Mouse (Mus musculus): ENCODE data around the gene Ptpn7. TPM values are rescaled to one million over a fixed set of nuclear protein-coding genes. Genes with fewer than 3 reads are reported as not detected.
"Not testable (repeated sequence)": the region's sequence is repeated elsewhere in the genome, so short reads cannot be mapped to it uniquely, and the experiment has no call there.

The Ptpn7 gene
- polyA plus RNA-seq, 1 experiment from 2014 or later: 0.62 TPM

- H3K27me3 ChIP-seq: peaks cover 79% of the 10 kb centered on the region
- no peak for ATAC-seq (ENCODE audit: low FRiP score)
- 1% methylated on average over 36 of the region's 40 CpGs for whole genome bisulfite sequencing
Measured at GRCm38 (mm10) chr1:135105124-135105523, 27.4 kb upstream of the Ptpn7 start, which contains the start of gene Lgr6. Lgr6 (minus strand) TSS chr1:135105276.

GRCm38 (mm10) chr1:135105951-135106350 is 26.5 kb upstream of the Ptpn7 start:
- ATAC-seq (ENCODE audit: low FRiP score): no peak
- whole genome bisulfite sequencing: 2% methylated on average over 8 of the region's 8 CpGs
- Histone ChIP-seq H3K27me3 (peaks cover 74% of the 10 kb centered on the region), H3K4me2 (no peak overlapping the region), H3K4me1 (replicated peaks) (peaks cover 12% of the 10 kb centered on the region), H3K4me3 (0 out of 2 replicates have a peak overlapping the region, but pooled peaks have one; percentile 41), H3K36me3 (no peaks in the 10 kb centered on the region), H3K9me3 (no peaks in the 10 kb centered on the region), H3K9ac (no peak overlapping the region), H3K27ac (no peak overlapping the region)

More at GRCm38 (mm10) chr1:135105124-135105523, 27.4 kb upstream of the Ptpn7 start, which contains the start of gene Lgr6:
- Histone ChIP-seq H3K4me3 (peak within 1 kb of the TSS; percentile 41), H3K9ac (peak within 1 kb of the TSS; percentile 56; the same call in 1 of the 2 replicates), H3K9me3 (no peaks in the 10 kb centered on the region), H3K27ac (no peak within 1 kb of the TSS), H3K4me2 (peak within 1 kb of the TSS; percentile 65), H3K4me1 (replicated peaks) (peaks cover 15% of the 10 kb centered on the region), H3K36me3 (no peaks in the 10 kb centered on the region)

GRCm38 (mm10) chr1:135108611-135109010 is 23.9 kb upstream of the Ptpn7 start:
- ATAC-seq (ENCODE audit: low FRiP score): no peak
- peaks cover 12% of the 10 kb centered on the region for H3K4me1 ChIP-seq (replicated peaks)
- H3K4me3 ChIP-seq: no peak overlapping the region
- H3K9me3 ChIP-seq: no peaks in the 10 kb centered on the region
- no peak overlapping the region for H3K27ac ChIP-seq
- WGBS: 39% methylated on average over 6 of the region's 6 CpGs
- H3K9ac ChIP-seq: no peak overlapping the region
- H3K27me3 ChIP-seq: peaks cover 54% of the 10 kb centered on the region
- no peak overlapping the region for H3K4me2 ChIP-seq
- no peaks in the 10 kb centered on the region for H3K36me3 ChIP-seq

GRCm38 (mm10) chr1:135110075-135110474 is 22.4 kb upstream of the Ptpn7 start:
- Histone ChIP-seq H3K4me3 (no peak overlapping the region), H3K4me2 (no peak overlapping the region), H3K27me3 (peaks cover 42% of the 10 kb centered on the region), H3K27ac (no peak overlapping the region), H3K36me3 (no peaks in the 10 kb centered on the region), H3K4me1 (replicated peaks) (peaks cover 8% of the 10 kb centered on the region), H3K9ac (no peak overlapping the region), H3K9me3 (no peaks in the 10 kb centered on the region)
- ATAC-seq (ENCODE audit: low FRiP score): no peak
- WGBS: 21% methylated on average over 6 of the region's 6 CpGs

GRCm38 (mm10) chr1:135111271-135111670 is 21.2 kb upstream of the Ptpn7 start:
- not testable (repeated sequence) for H3K27ac ChIP-seq; H3K36me3 ChIP-seq; H3K9me3 ChIP-seq; H3K4me1 ChIP-seq (replicated peaks); ATAC-seq (ENCODE audit: low FRiP score); H3K4me2 ChIP-seq; H3K9ac ChIP-seq; H3K4me3 ChIP-seq
- WGBS: 56% methylated on average over 4 of the region's 5 CpGs
- H3K27me3 ChIP-seq: peaks cover 30% of the 10 kb centered on the region

- H3K27me3 ChIP-seq: peaks cover 16% of the 10 kb centered on the region
- no peaks in the 10 kb centered on the region; the same call in 1 of the 2 replicates for H3K4me1 ChIP-seq (replicated peaks)
- H3K9ac ChIP-seq: no peak overlapping the region
- no peak overlapping the region for H3K27ac ChIP-seq
- 10% methylated on average over 8 of the region's 8 CpGs for WGBS
- no peak overlapping the region for H3K4me3 ChIP-seq
- ATAC-seq (ENCODE audit: low FRiP score): peak; percentile 27; the same call in 1 of the 2 replicates
- H3K9me3 ChIP-seq: no peaks in the 10 kb centered on the region
- no peaks in the 10 kb centered on the region for H3K36me3 ChIP-seq
- no peak overlapping the region for H3K4me2 ChIP-seq
Measured at GRCm38 (mm10) chr1:135112661-135113060, 19.8 kb upstream of the Ptpn7 start.

- no peak overlapping the region for H3K4me3 ChIP-seq
- 95% methylated on average over 8 of the region's 8 CpGs for WGBS
- H3K9ac ChIP-seq: no peak overlapping the region
- H3K9me3 ChIP-seq: no peaks in the 10 kb centered on the region
- ATAC-seq (ENCODE audit: low FRiP score): no peak
- no peak overlapping the region for H3K27ac ChIP-seq
- H3K27me3 ChIP-seq: peaks cover 10% of the 10 kb centered on the region
- peaks cover 12% of the 10 kb centered on the region for H3K4me1 ChIP-seq (replicated peaks)
- H3K4me2 ChIP-seq: no peak overlapping the region
- H3K36me3 ChIP-seq: no peaks in the 10 kb centered on the region
Measured at GRCm38 (mm10) chr1:135124573-135125363, 7.7 kb upstream of the Ptpn7 start.

- Histone ChIP-seq H3K27ac (no peak overlapping the region), H3K27me3 (peaks cover 13% of the 10 kb centered on the region), H3K4me3 (no peak overlapping the region), H3K36me3 (no peaks in the 10 kb centered on the region), H3K9me3 (no peaks in the 10 kb centered on the region), H3K4me1 (replicated peaks) (peaks cover 12% of the 10 kb centered on the region), H3K4me2 (no peak overlapping the region), H3K9ac (no peak overlapping the region)
- WGBS: 75% methylated on average over 8 of the region's 8 CpGs
- ATAC-seq (ENCODE audit: low FRiP score): no peak
Measured at GRCm38 (mm10) chr1:135125990-135126389, 6.5 kb upstream of the Ptpn7 start.

GRCm38 (mm10) chr1:135126443-135127027 is 6.0 kb upstream of the Ptpn7 start:
- Histone ChIP-seq H3K27ac (no peak overlapping the region), H3K27me3 (peaks cover 13% of the 10 kb centered on the region), H3K9ac (0 out of 2 replicates have a peak overlapping the region, but pooled peaks have one; percentile 19), H3K9me3 (no peaks in the 10 kb centered on the region), H3K4me2 (no peak overlapping the region), H3K36me3 (no peaks in the 10 kb centered on the region), H3K4me1 (replicated peaks) (peaks cover 12% of the 10 kb centered on the region), H3K4me3 (no peak overlapping the region)
- ATAC-seq (ENCODE audit: low FRiP score): no peak
- 71% methylated on average over 4 of the region's 4 CpGs for WGBS

GRCm38 (mm10) chr1:135128011-135128441 is 4.5 kb upstream of the Ptpn7 start:
- peaks cover 12% of the 10 kb centered on the region for H3K4me1 ChIP-seq (replicated peaks)
- H3K9ac ChIP-seq: no peak overlapping the region
- H3K27ac ChIP-seq: no peak overlapping the region
- no peaks in the 10 kb centered on the region for H3K9me3 ChIP-seq
- no peak overlapping the region for H3K4me2 ChIP-seq
- WGBS: 58% methylated on average over 5 of the region's 6 CpGs
- no peak for ATAC-seq (ENCODE audit: low FRiP score)
- H3K27me3 ChIP-seq: peaks cover 13% of the 10 kb centered on the region
- no peak overlapping the region for H3K4me3 ChIP-seq
- no peaks in the 10 kb centered on the region for H3K36me3 ChIP-seq

- peaks cover 13% of the 10 kb centered on the region for H3K27me3 ChIP-seq
- H3K4me2 ChIP-seq: no peak overlapping the region
- no peak overlapping the region for H3K27ac ChIP-seq
- no peak overlapping the region for H3K4me3 ChIP-seq
- no peaks in the 10 kb centered on the region for H3K9me3 ChIP-seq
- H3K9ac ChIP-seq: no peak overlapping the region
- ATAC-seq (ENCODE audit: low FRiP score): no peak
- 23% methylated on average over 9 of the region's 9 CpGs for WGBS
- no peaks in the 10 kb centered on the region for H3K36me3 ChIP-seq
- peaks cover 12% of the 10 kb centered on the region for H3K4me1 ChIP-seq (replicated peaks)
Measured at GRCm38 (mm10) chr1:135128986-135129385, 3.5 kb upstream of the Ptpn7 start.

- Histone ChIP-seq H3K4me1 (replicated peaks) (peaks cover 12% of the 10 kb centered on the region), H3K9me3 (no peaks in the 10 kb centered on the region), H3K36me3 (no peaks in the 10 kb centered on the region), H3K27me3 (peaks cover 13% of the 10 kb centered on the region), H3K4me3 (no peak overlapping the region), H3K9ac (no peak overlapping the region), H3K4me2 (no peak overlapping the region), H3K27ac (no peak overlapping the region)
- 51% methylated on average over 9 of the region's 9 CpGs for WGBS
- ATAC-seq (ENCODE audit: low FRiP score): no peak
Measured at GRCm38 (mm10) chr1:135129543-135130183, 2.8 kb upstream of the Ptpn7 start.

All from hindbrain, embryonic 13.5 days (tissue).